Mouse (Mus musculus) midbrain, embryonic 11.5 days (tissue): ENCODE measurements at regions not wholly inside any gene's neighbourhood (a gene's known extent, or its start where the extent isn't known, plus 50 kb on each side); places are given as distances from the start of the nearest gene placed in this dataset.

Experiments used
- ATAC-seq: fragments of 200-750 bp; cut with Nextera tagmentation; 2 replicates; pipeline ENCODE4 v1.8.0; 2017; ENCODE audit warnings: moderate TSS enrichment, moderate library complexity; ENCODE audit not compliant: low FRiP score
- DNase-seq: peaks from one replicate; pipeline ENCODE4 v3.0.0; 2015; ENCODE audit warnings: low spot score; ENCODE audit errors: missing footprints
- H3K27ac ChIP-seq: fragments of 300-500 bp; sonication (generic); 2 replicates; pipeline ENCODE4 v1.5.1; 2014; ENCODE audit warnings: low read depth, low read length
- H3K27me3 ChIP-seq: fragments of 300-500 bp; sonication (generic); 2 replicates; pipeline ENCODE4 v1.6.1; 2014; ENCODE audit warnings: mild to moderate bottlenecking, low read length, moderate library complexity, mixed read lengths; ENCODE audit not compliant: control insufficient read depth, insufficient read depth
- H3K36me3 ChIP-seq: fragments of 300-500 bp; sonication (generic); 2 replicates; pipeline ENCODE4 v1.6.1; 2014; ENCODE audit warnings: mild to moderate bottlenecking, low read length, moderate library complexity, mixed read lengths; ENCODE audit not compliant: control insufficient read depth, insufficient read depth
- H3K4me1 ChIP-seq: fragments of 300-500 bp; sonication (generic); 2 replicates; pipeline ENCODE4 v1.6.1; 2014; ENCODE audit warnings: low read length; ENCODE audit not compliant: control insufficient read depth, insufficient read depth
- H3K4me2 ChIP-seq: fragments of 300-500 bp; sonication (generic); 2 replicates; pipeline ENCODE4 v1.6.1; 2014; ENCODE audit warnings: mild to moderate bottlenecking, moderate library complexity
- H3K4me3 ChIP-seq: fragments of 300-500 bp; sonication (generic); 2 replicates; pipeline ENCODE4 v1.5.1; 2014; ENCODE audit warnings: low read depth, low read length
- H3K9ac ChIP-seq: fragments of 300-500 bp; sonication (generic); 2 replicates; pipeline ENCODE4 v1.6.1; 2014; ENCODE audit warnings: low read length
- H3K9me3 ChIP-seq: fragments of 300-500 bp; sonication (generic); 2 replicates; pipeline ENCODE4 v1.6.1; 2016; ENCODE audit warnings: low read length; ENCODE audit not compliant: control insufficient read depth
- WGBS: fragments of 180-500 bp; shearing (Covaris S2); extraction: QIAGEN DNeasy Blood & Tissue Kit; methylation state at CpG from one replicate; pipeline ENCODE4 v1.1.7; 2014; 5-methylcytosine and 5-hydroxymethylcytosine counted together

DNA sequence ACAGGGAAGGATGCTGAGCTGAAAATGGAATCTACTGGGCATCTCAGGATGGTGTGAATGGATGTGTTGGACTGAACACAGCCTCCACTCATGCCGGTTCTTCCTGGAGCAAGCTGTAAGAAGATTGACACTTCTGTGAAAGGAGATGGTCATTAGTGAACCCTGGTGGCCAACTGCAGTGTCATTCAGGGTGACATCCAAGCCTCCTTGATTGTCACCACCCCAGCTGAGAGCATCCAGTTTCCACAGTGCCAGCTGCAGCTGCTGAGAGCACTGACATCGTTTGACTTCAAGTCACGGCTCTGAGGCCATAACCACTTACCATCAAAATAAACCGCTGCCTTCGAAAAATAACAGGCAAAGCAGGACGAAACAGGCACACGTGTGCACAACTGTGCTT, 121.9 kb upstream of the Agap1 start:
- ATAC-seq, result peak; percentile 24; the same call in 1 of the 2 replicates
- WGBS, result 54% methylated on average over 7 of the region's 7 CpGs

GRCm38 (mm10) chr1:89337861-89338260, 116.7 kb upstream of the Agap1 start:
- ATAC-seq (no peak), DNase-seq (peak; percentile 69)
- Histone ChIP-seq H3K4me2 (no peak overlapping the region), H3K4me3 (no peak overlapping the region), H3K9me3 (no peaks in the 10 kb centered on the region), H3K36me3 (no peaks in the 10 kb centered on the region), H3K9ac (no peak overlapping the region), H3K4me1 (peaks cover 2% of the 10 kb centered on the region), H3K27ac (no peak overlapping the region), H3K27me3 (no peaks in the 10 kb centered on the region)
- WGBS, result 85% methylated on average over 5 of the region's 5 CpGs

More for the DNA sequence above, 121.9 kb upstream of the Agap1 start:
- Histone ChIP-seq H3K27me3 (no peaks in the 10 kb centered on the region), H3K4me3 (no peak overlapping the region), H3K27ac (no peak overlapping the region), H3K36me3 (no peaks in the 10 kb centered on the region), H3K4me1 (peaks cover 7% of the 10 kb centered on the region), H3K4me2 (no peak overlapping the region), H3K9me3 (no peaks in the 10 kb centered on the region), H3K9ac (no peak overlapping the region)
- peak; percentile 80 for DNase-seq

GRCm38 (mm10) chr1:89342794-89343193, 111.8 kb upstream of the Agap1 start:
- H3K4me3 ChIP-seq, result no peak overlapping the region
- H3K27ac ChIP-seq, result no peak overlapping the region
- H3K4me1 ChIP-seq, result no peaks in the 10 kb centered on the region
- no peak overlapping the region for H3K9ac ChIP-seq
- H3K27me3 ChIP-seq, result no peaks in the 10 kb centered on the region
- WGBS, result 47% methylated on average over 4 of the region's 4 CpGs
- no peaks in the 10 kb centered on the region for H3K9me3 ChIP-seq
- ATAC-seq, result no peak
- no peak overlapping the region for H3K4me2 ChIP-seq
- DNase-seq, result peak; percentile 74
- H3K36me3 ChIP-seq, result no peaks in the 10 kb centered on the region

DNA sequence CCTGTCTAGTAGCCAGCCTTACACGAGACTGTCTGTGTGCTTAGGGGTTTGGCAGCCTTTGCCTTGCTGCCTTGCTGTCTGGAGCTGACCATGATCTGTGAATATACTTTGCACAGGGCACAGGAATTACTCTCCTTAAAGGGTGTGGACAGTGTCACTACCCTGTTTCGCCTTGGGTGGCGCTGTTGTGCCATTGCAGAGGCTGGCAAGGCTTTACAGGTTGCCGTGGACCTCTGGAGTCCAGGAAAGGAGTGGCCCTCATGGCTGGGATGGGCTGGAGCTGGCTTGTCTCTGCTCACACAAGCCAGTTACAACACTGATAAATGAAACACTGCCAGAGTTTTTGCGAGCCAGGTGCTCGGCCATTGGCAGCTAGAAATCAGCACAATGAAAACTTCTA, 110.1 kb upstream of the Agap1 start:
- H3K4me2 ChIP-seq, result no peak overlapping the region
- no peaks in the 10 kb centered on the region for H3K9me3 ChIP-seq
- H3K4me1 ChIP-seq, result no peaks in the 10 kb centered on the region
- ATAC-seq (no peak), DNase-seq (peak; percentile 92)
- no peaks in the 10 kb centered on the region for H3K27me3 ChIP-seq
- H3K36me3 ChIP-seq, result no peaks in the 10 kb centered on the region
- no peak overlapping the region for H3K9ac ChIP-seq
- no peak overlapping the region for H3K27ac ChIP-seq
- no peak overlapping the region for H3K4me3 ChIP-seq
- 42% methylated on average over 6 of the region's 6 CpGs for WGBS

- peak; percentile 62 for DNase-seq
- Histone ChIP-seq H3K9me3 (no peaks in the 10 kb centered on the region), H3K9ac (no peak overlapping the region), H3K4me3 (no peak overlapping the region), H3K27me3 (no peaks in the 10 kb centered on the region), H3K4me1 (no peaks in the 10 kb centered on the region), H3K27ac (no peak overlapping the region), H3K4me2 (no peak overlapping the region), H3K36me3 (no peaks in the 10 kb centered on the region)
- WGBS, result 57% methylated on average over 3 of the region's 3 CpGs
- no peak for ATAC-seq
These were observed 107.3 kb upstream of the Agap1 start for GRCm38 (mm10) chr1:89347341-89347740.

GRCm38 (mm10) chr1:89352936-89353335, 101.7 kb upstream of the Agap1 start:
- peak; percentile 61 for DNase-seq
- no peaks in the 10 kb centered on the region for H3K4me1 ChIP-seq
- no peak overlapping the region for H3K9ac ChIP-seq
- H3K36me3 ChIP-seq, result no peaks in the 10 kb centered on the region
- no peak overlapping the region for H3K27ac ChIP-seq
- no peak overlapping the region for H3K4me2 ChIP-seq
- no peak overlapping the region for H3K4me3 ChIP-seq
- no peak for ATAC-seq
- H3K9me3 ChIP-seq, result peaks cover 5% of the 10 kb centered on the region
- H3K27me3 ChIP-seq, result no peaks in the 10 kb centered on the region
- 72% methylated on average over 4 of the region's 4 CpGs for WGBS

DNA sequence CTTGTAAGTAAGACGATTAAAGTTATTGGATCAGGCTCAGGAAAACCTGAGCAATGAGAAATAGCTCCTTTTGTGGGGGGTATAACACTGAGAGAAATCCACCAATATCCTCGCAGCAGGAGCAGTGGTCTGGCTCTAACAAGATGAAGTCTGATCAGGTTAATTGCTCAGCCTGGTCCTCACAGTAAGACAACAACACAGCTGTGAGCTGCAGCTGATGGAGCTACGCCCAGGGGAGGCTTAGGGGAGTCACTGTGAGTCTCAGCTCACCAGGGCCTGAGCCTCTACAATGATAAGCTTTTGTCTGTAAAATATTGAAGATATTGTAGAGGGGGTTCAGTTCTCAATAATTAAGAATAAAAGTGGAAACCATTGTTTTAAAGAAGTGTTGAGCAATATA, 95.3 kb upstream of the Agap1 start:
- H3K27me3 ChIP-seq, result no peaks in the 10 kb centered on the region
- no peak for ATAC-seq
- H3K4me1 ChIP-seq, result no peaks in the 10 kb centered on the region
- no peak overlapping the region for H3K27ac ChIP-seq
- H3K36me3 ChIP-seq, result no peaks in the 10 kb centered on the region
- no peak overlapping the region for H3K9ac ChIP-seq
- no peak overlapping the region for H3K4me2 ChIP-seq
- 56% methylated on average over 3 of the region's 3 CpGs for WGBS
- no peak overlapping the region for H3K4me3 ChIP-seq
- peak; percentile 53 for DNase-seq
- peaks cover 5% of the 10 kb centered on the region for H3K9me3 ChIP-seq

- H3K9ac ChIP-seq, result no peak overlapping the region
- ATAC-seq, result 0 out of 2 replicates have a peak, but pooled peaks have one; percentile 46
- no peaks in the 10 kb centered on the region for H3K9me3 ChIP-seq
- H3K4me1 ChIP-seq, result no peaks in the 10 kb centered on the region
- no peak overlapping the region for H3K4me2 ChIP-seq
- 69% methylated on average over 12 of the region's 12 CpGs for WGBS
- DNase-seq, result no peak
- H3K27me3 ChIP-seq, result no peaks in the 10 kb centered on the region
- no peak overlapping the region for H3K4me3 ChIP-seq
- no peak overlapping the region for H3K27ac ChIP-seq
- H3K36me3 ChIP-seq, result no peaks in the 10 kb centered on the region
These were observed 89.9 kb upstream of the Agap1 start for GRCm38 (mm10) chr1:89364547-89365305.

DNA sequence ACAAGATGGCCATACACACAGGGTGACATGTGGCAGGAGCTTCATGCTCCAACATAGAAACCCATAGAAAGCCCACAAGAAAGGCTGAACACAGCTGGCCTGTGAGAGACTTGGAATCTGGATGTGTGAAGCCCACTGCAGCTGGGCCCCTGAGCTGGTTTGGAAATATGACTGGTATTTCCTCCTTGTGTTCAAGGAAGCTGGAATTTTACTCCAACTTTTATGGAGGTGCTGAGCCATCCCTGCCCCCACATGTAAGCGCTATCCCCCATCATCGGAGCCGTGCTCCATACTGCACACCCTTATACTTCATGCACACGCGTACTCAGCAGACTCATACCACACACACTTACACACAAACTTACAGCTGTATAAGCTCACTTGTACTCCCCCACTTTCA, 87.7 kb upstream of the Agap1 start:
- H3K4me3 ChIP-seq, result no peak overlapping the region
- 94% methylated on average over 5 of the region's 5 CpGs for WGBS
- no peaks in the 10 kb centered on the region for H3K36me3 ChIP-seq
- H3K27me3 ChIP-seq, result no peaks in the 10 kb centered on the region
- ATAC-seq, result no peak
- no peak overlapping the region for H3K4me2 ChIP-seq
- no peaks in the 10 kb centered on the region for H3K9me3 ChIP-seq
- no peaks in the 10 kb centered on the region for H3K4me1 ChIP-seq
- DNase-seq, result no peak
- H3K27ac ChIP-seq, result no peak overlapping the region
- H3K9ac ChIP-seq, result no peak overlapping the region
